Mouse (Mus musculus): ENCODE measurements around the gene Sigirr. TPM values are rescaled to one million over a fixed set of nuclear protein-coding genes. Genes with fewer than 3 reads are reported as not detected.
A peak's percentile ranks its signal among the peaks of the same experiment; 100 is the strongest.

The Sigirr gene
- total RNA-seq, 2 experiments from 2014 or later, result 7.0 to 10.3 TPM

GRCm38 (mm10) chr7:141062525-141062924 is 37.8 kb downstream of the Sigirr start:
- no peak for DNase-seq (ENCODE audit: low spot score in 2 of 2)

GRCm38 (mm10) chr7:141061269-141061692 is 39.1 kb downstream of the Sigirr start:
- no peak for DNase-seq (ENCODE audit: low spot score in 2 of 2)

GRCm38 (mm10) chr7:141060426-141061242 is 39.7 kb downstream of the Sigirr start, which contains the start of gene B4galnt4:
B4galnt4 (plus strand) TSS chr7:141061104.
- peak in 1 of 2 experiments; percentile 32 for DNase-seq (ENCODE audit: low spot score in 2 of 2)

- no peak for DNase-seq (ENCODE audit: low spot score in 2 of 2)
Observed at GRCm38 (mm10) chr7:141059929-141060328, 40.4 kb downstream of the Sigirr start.

- DNase-seq (ENCODE audit: low spot score in 2 of 2), result no peak
Observed at GRCm38 (mm10) chr7:141058601-141059341, 41.6 kb downstream of the Sigirr start.

GRCm38 (mm10) chr7:141057541-141057940 is 42.8 kb downstream of the Sigirr start:
- DNase-seq (ENCODE audit: low spot score in 2 of 2), result no peak

- no peak for DNase-seq (ENCODE audit: low spot score in 2 of 2)
Observed at GRCm38 (mm10) chr7:141056976-141057375, 43.4 kb downstream of the Sigirr start.

GRCm38 (mm10) chr7:141055785-141056184 is 44.6 kb downstream of the Sigirr start:
- DNase-seq (ENCODE audit: low spot score in 2 of 2), result no peak

GRCm38 (mm10) chr7:141052421-141052820 is 48.0 kb downstream of the Sigirr start:
- no peak for DNase-seq (ENCODE audit: low spot score in 2 of 2)

- no peak for DNase-seq (ENCODE audit: low spot score in 2 of 2)
Observed at GRCm38 (mm10) chr7:141052016-141052415, 48.4 kb downstream of the Sigirr start.

- no peak for DNase-seq (ENCODE audit: low spot score in 2 of 2)
Observed at GRCm38 (mm10) chr7:141051060-141051685, 49.2 kb downstream of the Sigirr start.

GRCm38 (mm10) chr7:141049326-141049725 is 51.0 kb downstream of the Sigirr start:
- DNase-seq (ENCODE audit: low spot score in 2 of 2), result no peak

GRCm38 (mm10) chr7:141048226-141049218 is 51.9 kb downstream of the Sigirr start:
- DNase-seq (ENCODE audit: low spot score in 2 of 2), result peak; percentile 82 to 84

- peak in 1 of 2 experiments; percentile 29 for DNase-seq (ENCODE audit: low spot score in 2 of 2)
Observed at GRCm38 (mm10) chr7:141047581-141048225, 52.7 kb downstream of the Sigirr start.

GRCm38 (mm10) chr7:141046931-141047580 is 53.3 kb downstream of the Sigirr start:
- DNase-seq (ENCODE audit: low spot score in 2 of 2), result no peak

- DNase-seq (ENCODE audit: low spot score in 2 of 2), result no peak
Observed at GRCm38 (mm10) chr7:141042539-141042938, 57.8 kb downstream of the Sigirr start.

- peak in 1 of 2 experiments; percentile 36 for DNase-seq (ENCODE audit: low spot score in 2 of 2)
Observed at GRCm38 (mm10) chr7:141041661-141042060, 58.7 kb downstream of the Sigirr start.
